ENCODE assay signal across 15 mouse cellular contexts in genomic region chr4:58330864-58331638, GRCm38 (mm10). TPM values are rescaled to one million over a fixed set of nuclear protein-coding genes. Genes with fewer than 3 reads are reported as not detected.
DNase-seq lines count a peak whose midpoint lies in the region; ATAC-seq and TF ChIP-seq lines count a peak whose summit lies in the region.
"Had no signal": no experiment of that assay in that cellular context is flagged by ENCODE, and none has a peak within 500 bp of the region (broad histone marks: within the 10 kb centered on the region; RNA-seq: fewer than 3 reads in every experiment).

No protein-coding gene starts in this region.

- DNase-seq in hindbrain, embryonic 10.5 days (ENCODE audit: low spot score): peak; percentile 22
- peak; percentile 94 for DNase-seq in NIH3T3 (ENCODE audit: low read depth)
- DNase-seq in embryonic facial prominence, embryonic 14.5 days (ENCODE audit: low spot score): peak; percentile 22
- peak; percentile 91 for DNase-seq in lung, postnatal 0 days (ENCODE audit: low spot score)
- no peak for DNase-seq in layer of hippocampus, adult 18-20 months (ENCODE audit: low spot score in 2 of 2)
- DNase-seq in cerebellum, postnatal 25 days: no peak
- DNase-seq: cerebellum, postnatal 36 days had no signal

- no peak overlapping the region for H3K9ac ChIP-seq in hindbrain, embryonic 16.5 days (ENCODE audit: low read depth, low read length)
- H3K9ac ChIP-seq in embryonic facial prominence, embryonic 14.5 days (ENCODE audit: low read depth, low read length): no peak overlapping the region
- H3K9ac ChIP-seq in lung, postnatal 0 days (replicated peaks; ENCODE audit: low read depth): no peak overlapping the region
- no peak overlapping the region for H3K9ac ChIP-seq in kidney, embryonic 15.5 days
- H3K9ac ChIP-seq: limb, embryonic 12.5 days; midbrain, embryonic 12.5 days; neural tube, embryonic 12.5 days had no signal

- TF ChIP-seq EP300 in lung, postnatal 0 days (IDR thresholded peaks at IDR 0.05): peak; percentile 91

- WGBS in hindbrain, embryonic 10.5 days: 86% methylated on average over 10 of the region's 10 CpGs
- WGBS in hindbrain, embryonic 16.5 days: 95% methylated on average over 10 of the region's 10 CpGs
- WGBS in embryonic facial prominence, embryonic 14.5 days: 72% methylated on average over 10 of the region's 10 CpGs
- 67% methylated on average over 10 of the region's 10 CpGs for WGBS in lung, postnatal 0 days
- 80% methylated on average over 10 of the region's 10 CpGs for WGBS in kidney, embryonic 15.5 days

- H3K27me3 ChIP-seq in hindbrain, embryonic 10.5 days (ENCODE audit: insufficient read depth, poor library complexity, severe bottlenecking): no peaks in the 10 kb centered on the region
- no peaks in the 10 kb centered on the region for H3K27me3 ChIP-seq in hindbrain, embryonic 16.5 days (replicated peaks; ENCODE audit: control insufficient read depth, insufficient read depth, low read length)
- H3K27me3 ChIP-seq in embryonic facial prominence, embryonic 14.5 days (replicated peaks; ENCODE audit: control insufficient read depth, insufficient read depth, low read length): no peaks in the 10 kb centered on the region
- no peaks in the 10 kb centered on the region for H3K27me3 ChIP-seq in lung, postnatal 0 days (replicated peaks; ENCODE audit: insufficient read depth, low read length)
- no peaks in the 10 kb centered on the region for H3K27me3 ChIP-seq in kidney, embryonic 15.5 days
- H3K27me3 ChIP-seq: limb, embryonic 12.5 days; midbrain, embryonic 12.5 days; neural tube, embryonic 12.5 days had no signal

- TF ChIP-seq CTCF in lung, postnatal 0 days (IDR thresholded peaks at IDR 0.05): no peak

- ATAC-seq in hindbrain, embryonic 16.5 days: no peak
- ATAC-seq in embryonic facial prominence, embryonic 14.5 days (ENCODE audit: low read depth): no peak
- peak; percentile 89 for ATAC-seq in lung, postnatal 0 days
- no peak for ATAC-seq in kidney, embryonic 15.5 days (replicated peaks; ENCODE audit: low FRiP score)
- ATAC-seq: forebrain, embryonic 16.5 days; inflammation-experienced regulatory T-cells, adult 6 months had no signal

- no peaks in the 10 kb centered on the region for H3K36me3 ChIP-seq in hindbrain, embryonic 10.5 days
- no peaks in the 10 kb centered on the region for H3K36me3 ChIP-seq in hindbrain, embryonic 16.5 days (ENCODE audit: control insufficient read depth, insufficient read depth, low read length)
- no peaks in the 10 kb centered on the region for H3K36me3 ChIP-seq in embryonic facial prominence, embryonic 14.5 days (ENCODE audit: control insufficient read depth, insufficient read depth, low read length)
- H3K36me3 ChIP-seq in lung, postnatal 0 days (ENCODE audit: insufficient read depth, low read length): no peaks in the 10 kb centered on the region
- no peaks in the 10 kb centered on the region for H3K36me3 ChIP-seq in kidney, embryonic 15.5 days
- H3K36me3 ChIP-seq: limb, embryonic 12.5 days; midbrain, embryonic 12.5 days; neural tube, embryonic 12.5 days had no signal

- no peaks in the 10 kb centered on the region for H3K9me3 ChIP-seq in hindbrain, embryonic 10.5 days
- no peaks in the 10 kb centered on the region for H3K9me3 ChIP-seq in hindbrain, embryonic 16.5 days (ENCODE audit: control insufficient read depth, low read length)
- H3K9me3 ChIP-seq in embryonic facial prominence, embryonic 14.5 days (ENCODE audit: control insufficient read depth, low read length): no peaks in the 10 kb centered on the region
- no peaks in the 10 kb centered on the region for H3K9me3 ChIP-seq in lung, postnatal 0 days (ENCODE audit: low read length)
- H3K9me3 ChIP-seq in kidney, embryonic 15.5 days (replicated peaks): no peaks in the 10 kb centered on the region
- H3K9me3 ChIP-seq: midbrain, embryonic 12.5 days had no signal

- peaks cover 14% of the 10 kb centered on the region for H3K4me1 ChIP-seq in hindbrain, embryonic 10.5 days (replicated peaks)
- no peaks in the 10 kb centered on the region for H3K4me1 ChIP-seq in hindbrain, embryonic 16.5 days (ENCODE audit: control insufficient read depth, insufficient read depth, low read depth, low read length)
- 0 out of 2 replicates have a peak, but pooled peaks cover 15% of the 10 kb centered on the region for H3K4me1 ChIP-seq in embryonic facial prominence, embryonic 14.5 days (ENCODE audit: control insufficient read depth, insufficient read depth, low read length)
- H3K4me1 ChIP-seq in lung, postnatal 0 days (ENCODE audit: insufficient read depth, low read depth, low read length): no peaks in the 10 kb centered on the region
- no peaks in the 10 kb centered on the region for H3K4me1 ChIP-seq in kidney, embryonic 15.5 days
- H3K4me1 ChIP-seq: neural tube, embryonic 12.5 days had no signal

- no peak overlapping the region for H3K4me2 ChIP-seq in hindbrain, embryonic 16.5 days (ENCODE audit: low read length)
- H3K4me2 ChIP-seq in embryonic facial prominence, embryonic 14.5 days (ENCODE audit: low read depth, low read length): no peak overlapping the region
- H3K4me2 ChIP-seq in lung, postnatal 0 days (replicated peaks; ENCODE audit: low read depth, low read length): no peak overlapping the region
- H3K4me2 ChIP-seq in kidney, embryonic 15.5 days: no peak overlapping the region
- H3K4me2 ChIP-seq: limb, embryonic 12.5 days; midbrain, embryonic 12.5 days; neural tube, embryonic 12.5 days had no signal

- no peak overlapping the region for H3K27ac ChIP-seq in hindbrain, embryonic 10.5 days
- no peak overlapping the region for H3K27ac ChIP-seq in hindbrain, embryonic 16.5 days (ENCODE audit: low read depth, low read length)
- no peak overlapping the region for H3K27ac ChIP-seq in embryonic facial prominence, embryonic 14.5 days (replicated peaks; ENCODE audit: low read depth, low read length)
- H3K27ac ChIP-seq in lung, postnatal 0 days (ENCODE audit: low read length): no peak overlapping the region; the same call in 1 of the 2 replicates
- no peak overlapping the region for H3K27ac ChIP-seq in kidney, embryonic 15.5 days
- H3K27ac ChIP-seq: limb, embryonic 12.5 days; midbrain, embryonic 12.5 days; neural tube, embryonic 12.5 days had no signal

- no peak overlapping the region for H3K4me3 ChIP-seq in hindbrain, embryonic 10.5 days
- no peak overlapping the region for H3K4me3 ChIP-seq in hindbrain, embryonic 16.5 days (ENCODE audit: low read length)
- H3K4me3 ChIP-seq in embryonic facial prominence, embryonic 14.5 days (ENCODE audit: low read depth, low read length): no peak overlapping the region
- no peak overlapping the region for H3K4me3 ChIP-seq in lung, postnatal 0 days (ENCODE audit: low read depth, low read length)
- H3K4me3 ChIP-seq in kidney, embryonic 15.5 days (replicated peaks): no peak overlapping the region
- H3K4me3 ChIP-seq: limb, embryonic 12.5 days; midbrain, embryonic 12.5 days; neural tube, embryonic 12.5 days had no signal

RNA-seq across cellular contexts. Expression of gene Musk, which starts 45.3 kb away (rescaled TPM):
- polyA plus RNA-seq in hindbrain, embryonic 10.5 days (2016; fragmentation: Nextera tagmentation; extraction: Ambion mirVana): 0.09 and 0.17 TPM in 2 replicates
- polyA plus RNA-seq in hindbrain, embryonic 16.5 days (2015; fragmentation: Nextera tagmentation; extraction: Ambion mirVana): 0.09 and 0.24 TPM in 2 replicates
- polyA plus RNA-seq in embryonic facial prominence, embryonic 14.5 days (2014; fragmentation: Nextera tagmentation; extraction: Ambion mirVana): 11.8 and 12.9 TPM in 2 replicates
- polyA plus RNA-seq in lung, postnatal 0 days (2015; fragmentation: Nextera tagmentation; extraction: Ambion mirVana): not detected in 2 replicates
- total RNA-seq in layer of hippocampus, adult 18-20 months (2021): 1 to 10 TPM; 1.2 to 1.9 TPM
- polyA plus RNA-seq in kidney, embryonic 15.5 days (2015; fragmentation: Nextera tagmentation; extraction: Ambion mirVana): 0.40 and 0.45 TPM in 2 replicates
- polyA plus RNA-seq: forebrain, embryonic 16.5 days; heart, embryonic 14.5 days; inflammation-experienced regulatory T-cells, adult 6 months; midbrain, embryonic 12.5 days had no signal

Comparison
In these comparisons a context has a peak if more than half of its experiments do, and no peak if none do; other contexts are left out.
1. DNase-seq: peak in hindbrain, embryonic 10.5 days (single experiment), NIH3T3 (single experiment), embryonic facial prominence, embryonic 14.5 days (single experiment) and lung, postnatal 0 days (single experiment); none in layer of hippocampus, adult 18-20 months (0 of 2) and cerebellum, postnatal 25 days (0 of 2).